Mouse (Mus musculus): Measurements from ENCODE around the gene Tgfb1i1.

The Tgfb1i1 gene

GRCm38 (mm10) chr7:128246496-128247391, at the start of gene Tgfb1i1:
TSS of gene Tgfb1i1 (plus strand) at chr7:128246812.
- in situ Hi-C loops (cut with MboI; ENCODE audit: low pct_unique_long_range_greater_than_20kb in 1 of 2, low sequenced_read_pairs in 2 of 2, unreplicated experiment in 1 of 2), result loop anchor here in 1 of 2 experiments (10.0 kb wide), 1 partner anchor 48 kb away; the partner anchor contains the start of gene BC017158

- in situ Hi-C loops (cut with MboI; ENCODE audit: low pct_unique_long_range_greater_than_20kb in 1 of 2, low sequenced_read_pairs in 2 of 2, unreplicated experiment in 1 of 2), result loop anchor here (5.0 to 10.0 kb wide), 2 partner anchors 179 to 187 kb away; no protein-coding TSS in a partner anchor
Observed at GRCm38 (mm10) chr7:128201607-128202006, 45.0 kb upstream of the Tgfb1i1 start.

GRCm38 (mm10) chr7:128203071-128203470, 43.5 kb upstream of the Tgfb1i1 start:
- in situ Hi-C loops (cut with MboI; ENCODE audit: low pct_unique_long_range_greater_than_20kb in 1 of 2, low sequenced_read_pairs in 2 of 2, unreplicated experiment in 1 of 2), result loop anchor here (5.0 to 10.0 kb wide), 2 partner anchors 181 to 188 kb away; no protein-coding TSS in a partner anchor

- in situ Hi-C loops (cut with MboI; ENCODE audit: low pct_unique_long_range_greater_than_20kb in 1 of 2, low sequenced_read_pairs in 2 of 2, unreplicated experiment in 1 of 2), result loop anchor here (5.0 to 10.0 kb wide), 2 partner anchors 182 to 189 kb away; no protein-coding TSS in a partner anchor
Observed at GRCm38 (mm10) chr7:128204179-128204578, 42.4 kb upstream of the Tgfb1i1 start.

GRCm38 (mm10) chr7:128205695-128206094, 40.9 kb upstream of the Tgfb1i1 start:
- in situ Hi-C loops (cut with MboI; ENCODE audit: low pct_unique_long_range_greater_than_20kb in 1 of 2, low sequenced_read_pairs in 2 of 2, unreplicated experiment in 1 of 2), result loop anchor here in 1 of 2 experiments (10.0 kb wide), 1 partner anchor 191 kb away; no protein-coding TSS in a partner anchor

GRCm38 (mm10) chr7:128206152-128206551, 40.5 kb upstream of the Tgfb1i1 start, which contains the start of gene Cox6a2:
TSS of gene Cox6a2 (minus strand) at chr7:128206387.
- in situ Hi-C loops (cut with MboI; ENCODE audit: low pct_unique_long_range_greater_than_20kb in 1 of 2, low sequenced_read_pairs in 2 of 2, unreplicated experiment in 1 of 2), result loop anchor here in 1 of 2 experiments (10.0 kb wide), 1 partner anchor 191 kb away; no protein-coding TSS in a partner anchor

GRCm38 (mm10) chr7:128208187-128208586, 38.4 kb upstream of the Tgfb1i1 start:
- in situ Hi-C loops (cut with MboI; ENCODE audit: low pct_unique_long_range_greater_than_20kb in 1 of 2, low sequenced_read_pairs in 2 of 2, unreplicated experiment in 1 of 2), result loop anchor here in 1 of 2 experiments (10.0 kb wide), 1 partner anchor 193 kb away; no protein-coding TSS in a partner anchor

GRCm38 (mm10) chr7:128209826-128210225, 36.8 kb upstream of the Tgfb1i1 start:
- in situ Hi-C loops (cut with MboI; ENCODE audit: low pct_unique_long_range_greater_than_20kb in 1 of 2, low sequenced_read_pairs in 2 of 2, unreplicated experiment in 1 of 2), result loop anchor here in 1 of 2 experiments (10.0 kb wide), 1 partner anchor 195 kb away; no protein-coding TSS in a partner anchor

- in situ Hi-C loops (cut with MboI; ENCODE audit: low pct_unique_long_range_greater_than_20kb in 1 of 2, low sequenced_read_pairs in 2 of 2, unreplicated experiment in 1 of 2), result no loop called here
Observed at GRCm38 (mm10) chr7:128219952-128220351, 26.7 kb upstream of the Tgfb1i1 start.

GRCm38 (mm10) chr7:128220936-128221335, 25.7 kb upstream of the Tgfb1i1 start:
- in situ Hi-C loops (cut with MboI; ENCODE audit: low pct_unique_long_range_greater_than_20kb in 1 of 2, low sequenced_read_pairs in 2 of 2, unreplicated experiment in 1 of 2), result no loop called here

- in situ Hi-C loops (cut with MboI; ENCODE audit: low pct_unique_long_range_greater_than_20kb in 1 of 2, low sequenced_read_pairs in 2 of 2, unreplicated experiment in 1 of 2), result no loop called here
Observed at GRCm38 (mm10) chr7:128231741-128232140, 14.9 kb upstream of the Tgfb1i1 start.

GRCm38 (mm10) chr7:128234796-128235195, 11.8 kb upstream of the Tgfb1i1 start:
- in situ Hi-C loops (cut with MboI; ENCODE audit: low pct_unique_long_range_greater_than_20kb in 1 of 2, low sequenced_read_pairs in 2 of 2, unreplicated experiment in 1 of 2), result no loop called here

- in situ Hi-C loops (cut with MboI; ENCODE audit: low pct_unique_long_range_greater_than_20kb in 1 of 2, low sequenced_read_pairs in 2 of 2, unreplicated experiment in 1 of 2), result no loop called here
Observed at GRCm38 (mm10) chr7:128235481-128235880, 11.1 kb upstream of the Tgfb1i1 start.

- in situ Hi-C loops (cut with MboI; ENCODE audit: low pct_unique_long_range_greater_than_20kb in 1 of 2, low sequenced_read_pairs in 2 of 2, unreplicated experiment in 1 of 2), result no loop called here
Observed at GRCm38 (mm10) chr7:128236426-128236825, 10.2 kb upstream of the Tgfb1i1 start.

GRCm38 (mm10) chr7:128236856-128237592, 9.6 kb upstream of the Tgfb1i1 start, which contains the start of gene Armc5:
TSS of gene Armc5 (plus strand) at chr7:128237342.
- in situ Hi-C loops (cut with MboI; ENCODE audit: low pct_unique_long_range_greater_than_20kb in 1 of 2, low sequenced_read_pairs in 2 of 2, unreplicated experiment in 1 of 2), result no loop called here

- in situ Hi-C loops (cut with MboI; ENCODE audit: low pct_unique_long_range_greater_than_20kb in 1 of 2, low sequenced_read_pairs in 2 of 2, unreplicated experiment in 1 of 2), result no loop called here
Observed at GRCm38 (mm10) chr7:128237593-128237926, 9.1 kb upstream of the Tgfb1i1 start.

GRCm38 (mm10) chr7:128237927-128238778, 8.5 kb upstream of the Tgfb1i1 start, which contains the start of gene 9130023H24Rik:
TSS of gene 9130023H24Rik (minus strand) at chr7:128238031.
- in situ Hi-C loops (cut with MboI; ENCODE audit: low pct_unique_long_range_greater_than_20kb in 1 of 2, low sequenced_read_pairs in 2 of 2, unreplicated experiment in 1 of 2), result no loop called here

- in situ Hi-C loops (cut with MboI; ENCODE audit: low pct_unique_long_range_greater_than_20kb in 1 of 2, low sequenced_read_pairs in 2 of 2, unreplicated experiment in 1 of 2), result no loop called here
Observed at GRCm38 (mm10) chr7:128238991-128239390, 7.6 kb upstream of the Tgfb1i1 start.
